Mouse (Mus musculus) hindbrain, postnatal 0 days (tissue): Measurements from ENCODE around the gene Zfp212. TPM values are rescaled to one million over a fixed set of nuclear protein-coding genes. Genes with fewer than 3 reads are reported as not detected.
A peak's percentile ranks its signal among the peaks of the same experiment; 100 is the strongest.

Experiments
- ATAC-seq: fragments of 200-750 bp; cut with Nextera tagmentation; 2 replicates; pipeline ENCODE4 v1.8.0; 2017; ENCODE audit warnings: mild to moderate bottlenecking, moderate TSS enrichment, moderate library complexity
- DNase-seq: peaks from one replicate; pipeline ENCODE4 v3.0.0-alpha.2; 2015; ENCODE audit warnings: low spot score
- H3K27ac ChIP-seq: fragments of 300-500 bp; sonication (generic); 2 replicates; pipeline ENCODE4 v1.5.1; 2014; ENCODE audit warnings: mild to moderate bottlenecking
- H3K27me3 ChIP-seq: fragments of 300-500 bp; sonication (generic); 2 replicates; pipeline ENCODE4 v1.6.1; 2014; ENCODE audit warnings: low read length, mixed read lengths; ENCODE audit not compliant: insufficient read depth
- H3K36me3 ChIP-seq: fragments of 300-500 bp; sonication (generic); 2 replicates; pipeline ENCODE4 v1.6.1; 2014; ENCODE audit warnings: low read length, mixed read lengths; ENCODE audit not compliant: insufficient read depth
- H3K4me1 ChIP-seq: fragments of 300-500 bp; sonication (generic); 2 replicates; pipeline ENCODE4 v1.6.1; 2014; ENCODE audit warnings: antibody characterized with exemption, low read length, mixed read lengths; ENCODE audit not compliant: insufficient read depth
- H3K4me2 ChIP-seq: fragments of 300-500 bp; sonication (generic); 2 replicates; pipeline ENCODE4 v1.6.1; 2014; ENCODE audit warnings: low read depth, mild to moderate bottlenecking, low read length, moderate library complexity, mixed read lengths
- H3K4me3 ChIP-seq: fragments of 300-500 bp; sonication (generic); 2 replicates; pipeline ENCODE4 v1.5.1; 2014; ENCODE audit warnings: low read length
- H3K9ac ChIP-seq: fragments of 300-500 bp; sonication (generic); replicated peaks from 2 replicates; pipeline ENCODE4 v1.6.1; 2014; ENCODE audit warnings: mild to moderate bottlenecking, low read length, moderate library complexity, mixed read lengths
- H3K9me3 ChIP-seq: fragments of 300-500 bp; sonication (generic); 2 replicates; pipeline ENCODE4 v1.6.1; 2016; ENCODE audit warnings: low read length, mixed read lengths
- CTCF ChIP-seq: IDR thresholded peaks from 2 replicates; pipeline ENCODE4 v1.5.1; 2016; ENCODE audit warnings: antibody characterized with exemption, control low read depth, low read depth
- WGBS: fragments of 180-500 bp; shearing (Covaris S2); extraction: QIAGEN DNeasy Blood & Tissue Kit; methylation state at CpG from one replicate; pipeline ENCODE4 v1.1.7; 2014; 5-methylcytosine and 5-hydroxymethylcytosine counted together
- polyA plus RNA-seq: library from polyadenylated mRNA; unstranded; fragments of >200 nt; fragmentation: Nextera tagmentation; extraction: Ambion mirVana; gene quantifications from 2 replicates; pipeline ENCODE4 v1.2.1, GENCODE M21; 2015
- total RNA-seq: library from RNA; depleted of rRNA; stranded (reverse); fragments of >200 nt; gene quantifications from 2 replicates; pipeline ENCODE4 v1.2.3, GENCODE M21; 2014

Gene Zfp212
- total and polyA plus RNA-seq, 2 experiments from 2014 or later: 15.3 to 19.6 TPM

GRCm38 (mm10) chr6:47904917-47905695 is 15.2 kb upstream of the Zfp212 start:
- no peak for TF ChIP-seq CTCF
- no peak overlapping the region for H3K9ac ChIP-seq
- no peaks in the 10 kb centered on the region for H3K27me3 ChIP-seq
- H3K4me2 ChIP-seq: no peak overlapping the region
- 62% methylated on average over 44 of the region's 44 CpGs for WGBS
- H3K27ac ChIP-seq: no peak overlapping the region
- H3K4me1 ChIP-seq: no peaks in the 10 kb centered on the region
- ATAC-seq: peak; percentile 30; the same call in 1 of the 2 replicates
- no peak for DNase-seq
- no peak overlapping the region for H3K4me3 ChIP-seq
- peaks cover 52% of the 10 kb centered on the region for H3K36me3 ChIP-seq
- no peaks in the 10 kb centered on the region for H3K9me3 ChIP-seq

- Histone ChIP-seq H3K27me3 (no peaks in the 10 kb centered on the region), H3K9me3 (no peaks in the 10 kb centered on the region), H3K4me3 (no peak overlapping the region), H3K4me2 (no peak overlapping the region), H3K4me1 (no peaks in the 10 kb centered on the region), H3K9ac (no peak overlapping the region), H3K27ac (no peak overlapping the region), H3K36me3 (peaks cover 41% of the 10 kb centered on the region)
- no peak for TF ChIP-seq CTCF
- WGBS: 97% methylated on average over 5 of the region's 5 CpGs
- DNase-seq: no peak
- no peak for ATAC-seq
Observed at GRCm38 (mm10) chr6:47906326-47906725, 13.9 kb upstream of the Zfp212 start.

GRCm38 (mm10) chr6:47909007-47909406 is 11.3 kb upstream of the Zfp212 start:
- Histone ChIP-seq H3K4me3 (no peak overlapping the region), H3K36me3 (peaks cover 21% of the 10 kb centered on the region), H3K9ac (no peak overlapping the region), H3K27ac (no peak overlapping the region), H3K4me2 (no peak overlapping the region), H3K4me1 (no peaks in the 10 kb centered on the region), H3K9me3 (no peaks in the 10 kb centered on the region), H3K27me3 (no peaks in the 10 kb centered on the region)
- no peak for TF ChIP-seq CTCF
- DNase-seq (no peak), ATAC-seq (no peak)
- 90% methylated on average over 1 of the region's 1 CpGs for WGBS

- DNase-seq: no peak
- Histone ChIP-seq H3K27me3 (no peaks in the 10 kb centered on the region), H3K4me1 (no peaks in the 10 kb centered on the region), H3K9ac (no peak overlapping the region), H3K9me3 (no peaks in the 10 kb centered on the region), H3K4me2 (no peak overlapping the region), H3K36me3 (no peaks in the 10 kb centered on the region), H3K27ac (no peak overlapping the region), H3K4me3 (no peak overlapping the region)
- 62% methylated on average over 1 of the region's 1 CpGs for WGBS
- no peak for TF ChIP-seq CTCF
- no peak for ATAC-seq
Observed at GRCm38 (mm10) chr6:47911650-47912049, 8.6 kb upstream of the Zfp212 start.

- Histone ChIP-seq H3K4me1 (no peaks in the 10 kb centered on the region), H3K36me3 (no peaks in the 10 kb centered on the region), H3K27me3 (no peaks in the 10 kb centered on the region), H3K27ac (no peak overlapping the region), H3K4me3 (no peak overlapping the region), H3K9ac (no peak overlapping the region), H3K4me2 (no peak overlapping the region), H3K9me3 (no peaks in the 10 kb centered on the region)
- no peak for TF ChIP-seq CTCF
- WGBS: 59% methylated on average over 3 of the region's 3 CpGs
- no peak for DNase-seq
- no peak for ATAC-seq
Observed at GRCm38 (mm10) chr6:47912991-47913390, 7.3 kb upstream of the Zfp212 start.

- ATAC-seq: no peak
- H3K9ac ChIP-seq: no peak overlapping the region
- no peaks in the 10 kb centered on the region for H3K9me3 ChIP-seq
- WGBS: 83% methylated on average over 5 of the region's 5 CpGs
- no peaks in the 10 kb centered on the region for H3K27me3 ChIP-seq
- H3K27ac ChIP-seq: no peak overlapping the region
- no peak overlapping the region for H3K4me2 ChIP-seq
- no peak for DNase-seq
- peaks cover 9% of the 10 kb centered on the region for H3K4me1 ChIP-seq
- H3K4me3 ChIP-seq: no peak overlapping the region
- no peaks in the 10 kb centered on the region for H3K36me3 ChIP-seq
- TF ChIP-seq CTCF: no peak
Observed at GRCm38 (mm10) chr6:47917051-47917450, 3.2 kb upstream of the Zfp212 start.

GRCm38 (mm10) chr6:47918768-47919274 is 1.5 kb upstream of the Zfp212 start:
- H3K4me3 ChIP-seq: no peak overlapping the region
- no peak overlapping the region for H3K27ac ChIP-seq
- no peaks in the 10 kb centered on the region for H3K27me3 ChIP-seq
- H3K4me2 ChIP-seq: no peak overlapping the region
- H3K36me3 ChIP-seq: no peaks in the 10 kb centered on the region
- peaks cover 10% of the 10 kb centered on the region for H3K4me1 ChIP-seq
- no peak overlapping the region for H3K9ac ChIP-seq
- TF ChIP-seq CTCF: no peak
- no peak for ATAC-seq
- WGBS: 86% methylated on average over 3 of the region's 3 CpGs
- H3K9me3 ChIP-seq: no peaks in the 10 kb centered on the region
- no peak for DNase-seq
